Mouse (Mus musculus) kidney, embryonic 14.5 days (tissue): ENCODE data around the gene Rdh1. TPM values are rescaled to one million over a fixed set of nuclear protein-coding genes. Genes with fewer than 3 reads are reported as not detected.

Source experiments
- ATAC-seq: fragments of 200-750 bp; cut with Nextera tagmentation; 2 replicates; pipeline ENCODE4 v1.8.0; 2017; ENCODE audit warnings: moderate number of reproducible peaks, mild to moderate bottlenecking, moderate TSS enrichment, moderate library complexity; ENCODE audit not compliant: low FRiP score, low TSS enrichment
- H3K27ac ChIP-seq: fragments of 300-500 bp; sonication (generic); 2 replicates; pipeline ENCODE4 v1.5.1; 2014; ENCODE audit warnings: low read depth, mild to moderate bottlenecking, low read length, moderate library complexity, mixed read lengths
- H3K27me3 ChIP-seq: fragments of 300-500 bp; sonication (generic); 2 replicates; pipeline ENCODE4 v1.6.1; 2014; ENCODE audit warnings: mild to moderate bottlenecking, low read length; ENCODE audit not compliant: control insufficient read depth, insufficient read depth
- H3K36me3 ChIP-seq: fragments of 300-500 bp; sonication (generic); 2 replicates; pipeline ENCODE4 v1.6.1; 2014; ENCODE audit warnings: low read length, mixed read lengths; ENCODE audit not compliant: control insufficient read depth, insufficient read depth
- H3K4me1 ChIP-seq: fragments of 300-500 bp; sonication (generic); 2 replicates; pipeline ENCODE4 v1.6.1; 2014; ENCODE audit warnings: low read length, mixed read lengths; ENCODE audit not compliant: control insufficient read depth, insufficient read depth
- H3K4me2 ChIP-seq: fragments of 300-500 bp; sonication (generic); replicated peaks from 2 replicates; pipeline ENCODE4 v1.6.1; 2014; ENCODE audit warnings: low read depth, mild to moderate bottlenecking, low read length
- H3K4me3 ChIP-seq: fragments of 300-500 bp; sonication (generic); 2 replicates; pipeline ENCODE4 v1.5.1; 2014; ENCODE audit warnings: mild to moderate bottlenecking, low read length
- H3K9ac ChIP-seq: fragments of 300-500 bp; sonication (generic); 2 replicates; pipeline ENCODE4 v1.6.1; 2014; ENCODE audit warnings: low read depth, mild to moderate bottlenecking, low read length, moderate library complexity
- H3K9me3 ChIP-seq: fragments of 300-500 bp; sonication (generic); 2 replicates; pipeline ENCODE4 v1.6.1; 2016; ENCODE audit warnings: low read length; ENCODE audit not compliant: control insufficient read depth
- WGBS: fragments of 180-500 bp; shearing (Covaris S2); extraction: QIAGEN DNeasy Blood & Tissue Kit; methylation state at CpG from one replicate; pipeline ENCODE4 v1.1.7; 2014; 5-methylcytosine and 5-hydroxymethylcytosine counted together
- polyA plus RNA-seq: library from polyadenylated mRNA; unstranded; fragments of >200 nt; fragmentation: Nextera tagmentation; extraction: Ambion mirVana; gene quantifications from 2 replicates; pipeline ENCODE4 v1.2.1, GENCODE M21; 2014

Gene Rdh1
- polyA plus RNA-seq, 1 experiment from 2014 or later: 0.05 TPM

- no peak overlapping the region for H3K9ac ChIP-seq
- no peak for ATAC-seq
- H3K27me3 ChIP-seq: no peaks in the 10 kb centered on the region
- peaks cover 73% of the 10 kb centered on the region for H3K36me3 ChIP-seq
- peaks cover 23% of the 10 kb centered on the region for H3K4me1 ChIP-seq
- no peak overlapping the region for H3K4me3 ChIP-seq
- WGBS: 70% methylated on average over 5 of the region's 5 CpGs
- no peak overlapping the region for H3K4me2 ChIP-seq
- H3K9me3 ChIP-seq: no peaks in the 10 kb centered on the region
- no peak overlapping the region for H3K27ac ChIP-seq
Measured at GRCm38 (mm10) chr10:127744661-127745060, 14.9 kb upstream of the Rdh1 start.

DNA sequence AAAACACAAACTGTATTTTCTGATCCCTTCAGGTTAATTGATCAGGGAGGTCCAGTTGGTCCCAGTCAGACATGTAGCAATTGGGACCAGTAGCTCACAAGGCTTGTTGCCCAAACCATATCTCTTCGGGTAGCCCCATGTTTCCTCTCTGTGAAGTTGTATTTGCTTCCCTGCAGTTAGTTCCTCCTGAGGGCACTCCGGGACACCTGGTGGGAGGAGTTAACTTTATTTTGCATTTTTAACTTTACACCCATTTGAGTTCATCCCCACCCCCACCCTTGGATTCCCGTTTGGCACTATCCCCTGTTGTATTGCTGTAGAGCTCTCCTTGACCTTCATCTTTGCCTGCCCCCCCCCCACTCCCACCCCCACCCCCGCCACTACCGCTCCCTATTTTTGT lies 13.6 kb upstream of the Rdh1 start:
- no peak for ATAC-seq
- H3K27ac ChIP-seq: no peak overlapping the region
- peaks cover 23% of the 10 kb centered on the region for H3K4me1 ChIP-seq
- no peak overlapping the region for H3K4me2 ChIP-seq
- no peaks in the 10 kb centered on the region for H3K27me3 ChIP-seq
- 77% methylated on average over 5 of the region's 5 CpGs for WGBS
- peaks cover 73% of the 10 kb centered on the region for H3K36me3 ChIP-seq
- no peak overlapping the region for H3K9ac ChIP-seq
- no peaks in the 10 kb centered on the region for H3K9me3 ChIP-seq
- no peak overlapping the region for H3K4me3 ChIP-seq

- no peak for ATAC-seq
- no peak overlapping the region for H3K27ac ChIP-seq
- WGBS: 91% methylated on average over 8 of the region's 8 CpGs
- H3K27me3 ChIP-seq: no peaks in the 10 kb centered on the region
- 0 out of 2 replicates have a peak overlapping the region, but pooled peaks have one; percentile 12 for H3K9ac ChIP-seq
- no peak overlapping the region for H3K4me2 ChIP-seq
- peaks cover 62% of the 10 kb centered on the region for H3K36me3 ChIP-seq
- no peak overlapping the region for H3K4me3 ChIP-seq
- H3K4me1 ChIP-seq: peaks cover 30% of the 10 kb centered on the region
- no peaks in the 10 kb centered on the region for H3K9me3 ChIP-seq
Measured at GRCm38 (mm10) chr10:127747254-127747653, 12.3 kb upstream of the Rdh1 start.

GRCm38 (mm10) chr10:127748847-127749612 lies 10.5 kb upstream of the Rdh1 start:
- peaks cover 30% of the 10 kb centered on the region for H3K4me1 ChIP-seq
- 0 out of 2 replicates have a peak overlapping the region, but pooled peaks have one; percentile 28 for H3K9ac ChIP-seq
- WGBS: 2% methylated on average over 7 of the region's 8 CpGs
- peak overlapping the region; percentile 67 for H3K27ac ChIP-seq
- peak; percentile 57 for ATAC-seq
- H3K36me3 ChIP-seq: peaks cover 45% of the 10 kb centered on the region
- H3K27me3 ChIP-seq: no peaks in the 10 kb centered on the region
- H3K4me2 ChIP-seq: peak overlapping the region; percentile 34
- H3K9me3 ChIP-seq: no peaks in the 10 kb centered on the region
- peak overlapping the region; percentile 24; the same call in 1 of the 2 replicates for H3K4me3 ChIP-seq

DNA sequence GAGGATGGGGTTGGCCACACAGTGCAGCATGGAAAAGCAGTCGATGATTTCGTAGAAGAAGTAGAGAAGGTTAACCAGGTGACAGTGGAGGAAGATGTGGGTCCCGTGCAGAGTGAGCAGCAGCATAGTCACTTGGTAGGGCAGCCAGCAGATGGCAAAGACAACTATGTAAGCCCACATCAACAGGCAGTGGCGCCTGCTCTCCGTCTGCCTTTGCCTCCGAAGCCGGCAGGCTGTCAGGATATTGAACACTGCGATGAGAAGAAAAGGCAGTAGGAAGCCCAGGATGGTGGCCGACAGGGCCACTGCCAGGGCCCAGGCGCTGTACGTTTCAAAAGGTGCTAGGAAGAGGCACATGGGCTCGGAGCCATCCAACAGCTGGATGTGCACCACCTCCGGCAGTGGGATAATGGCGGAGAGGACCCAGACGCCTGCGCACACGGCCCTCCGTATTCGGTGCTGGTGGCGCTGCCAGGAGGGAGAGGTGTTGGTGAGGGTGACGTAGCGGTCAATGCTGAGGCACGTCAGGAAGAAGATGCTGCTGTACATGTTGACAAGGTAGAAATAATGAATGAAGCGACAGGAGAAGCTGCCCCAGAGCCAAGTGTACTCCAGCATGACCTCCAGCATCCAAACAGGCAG lies 9.3 kb upstream of the Rdh1 start:
- Histone ChIP-seq H3K4me2 (peak overlapping the region; percentile 34), H3K36me3 (peaks cover 32% of the 10 kb centered on the region), H3K9me3 (no peaks in the 10 kb centered on the region), H3K4me3 (peak overlapping the region; percentile 24), H3K4me1 (peaks cover 30% of the 10 kb centered on the region), H3K9ac (peak overlapping the region; percentile 18; the same call in 1 of the 2 replicates), H3K27me3 (no peaks in the 10 kb centered on the region), H3K27ac (peak overlapping the region; percentile 67; the same call in 1 of the 2 replicates)
- WGBS: 58% methylated on average over 24 of the region's 24 CpGs
- no peak for ATAC-seq

GRCm38 (mm10) chr10:127751548-127751947 lies 8.0 kb upstream of the Rdh1 start, which contains the start of gene Gpr182:
Gpr182 (minus strand) TSS chr10:127751732.
- no peak within 1 kb of the TSS; the same call in 1 of the 2 replicates for H3K4me3 ChIP-seq
- no peaks in the 10 kb centered on the region for H3K9me3 ChIP-seq
- peaks cover 21% of the 10 kb centered on the region for H3K36me3 ChIP-seq
- H3K4me1 ChIP-seq: peaks cover 32% of the 10 kb centered on the region
- no peaks in the 10 kb centered on the region for H3K27me3 ChIP-seq
- 0 out of 2 replicates have a peak, but pooled peaks have one; percentile 25 for ATAC-seq
- H3K9ac ChIP-seq: no peak within 1 kb of the TSS
- 37% methylated on average over 8 of the region's 8 CpGs for WGBS
- H3K27ac ChIP-seq: no peak within 1 kb of the TSS
- peak within 1 kb of the TSS; percentile 34 for H3K4me2 ChIP-seq

GRCm38 (mm10) chr10:127754566-127755166 lies 4.9 kb upstream of the Rdh1 start:
- no peaks in the 10 kb centered on the region for H3K36me3 ChIP-seq
- no peak overlapping the region for H3K4me2 ChIP-seq
- H3K9me3 ChIP-seq: peaks cover 3% of the 10 kb centered on the region; the same call in 1 of the 2 replicates
- no peaks in the 10 kb centered on the region for H3K27me3 ChIP-seq
- H3K9ac ChIP-seq: no peak overlapping the region
- H3K27ac ChIP-seq: no peak overlapping the region
- ATAC-seq: no peak
- H3K4me3 ChIP-seq: no peak overlapping the region
- H3K4me1 ChIP-seq: peaks cover 17% of the 10 kb centered on the region; the same call in 1 of the 2 replicates
- WGBS: 65% methylated on average over 6 of the region's 6 CpGs

DNA sequence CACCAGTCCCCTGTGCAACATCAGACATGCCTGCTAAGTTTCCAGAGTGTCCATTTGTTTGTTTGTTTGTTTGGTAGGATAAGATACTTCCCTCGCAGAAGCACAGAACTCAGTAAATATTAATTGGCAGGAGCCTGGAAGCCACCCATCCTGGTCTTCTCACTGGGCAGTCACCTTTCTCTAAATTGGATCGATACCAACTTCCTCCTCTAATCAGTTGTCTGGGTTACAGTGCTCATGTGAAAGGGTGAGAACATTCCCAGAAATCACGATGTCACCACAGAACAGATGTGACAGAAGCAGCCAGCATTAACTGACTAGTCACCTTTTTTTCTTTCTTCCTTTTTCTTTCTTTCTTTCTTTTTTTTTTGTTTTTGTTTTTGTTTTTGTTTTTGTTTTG lies 4.3 kb upstream of the Rdh1 start:
- Histone ChIP-seq H3K36me3 (no peaks in the 10 kb centered on the region), H3K27me3 (no peaks in the 10 kb centered on the region), H3K9ac (no peak overlapping the region), H3K4me3 (no peak overlapping the region), H3K9me3 (peaks cover 3% of the 10 kb centered on the region; the same call in 1 of the 2 replicates), H3K4me2 (no peak overlapping the region), H3K27ac (no peak overlapping the region), H3K4me1 (peaks cover 11% of the 10 kb centered on the region; the same call in 1 of the 2 replicates)
- WGBS: 65% methylated on average over 3 of the region's 3 CpGs
- no peak for ATAC-seq
